Mouse (Mus musculus): ENCODE results near the gene Nxnl2.

DNA sequence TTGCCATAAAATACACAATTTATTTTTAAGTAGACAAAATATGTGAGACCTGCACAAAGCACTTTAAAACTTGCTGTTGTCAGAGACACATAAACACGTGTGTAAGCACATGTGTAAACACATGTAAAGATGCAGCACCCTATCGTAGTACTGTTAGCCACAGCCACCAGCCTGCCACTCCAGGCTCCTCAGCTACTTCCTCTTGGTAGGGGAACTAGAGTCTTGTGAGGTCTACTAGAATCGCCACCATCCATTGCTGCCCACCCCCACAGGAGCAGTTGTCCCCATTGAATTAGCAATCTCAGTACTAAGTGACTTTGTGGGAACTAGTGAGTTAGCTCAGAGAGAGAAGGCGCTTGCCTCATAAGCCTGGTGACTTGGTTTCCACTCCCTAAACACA, 34.5 kb upstream of the Nxnl2 start:
- TF ChIP-seq CTCF (IDR thresholded peaks at IDR 0.05 in 2 of 3, conservative IDR thresholded peaks at IDR 0.05 in 1 of 3; ENCODE audit: control insufficient read depth in 1 of 3, insufficient read depth in 1 of 3, low read depth in 2 of 3, low read length in 3 of 3, poor library complexity in 1 of 3, severe bottlenecking in 1 of 3) (no peak), CHD2 (IDR thresholded peaks at IDR 0.05; ENCODE audit: low read length) (no peak), GABPA (IDR thresholded peaks at IDR 0.05; ENCODE audit: low read depth, low read length) (no peak), POLR2A (IDR thresholded peaks at IDR 0.05; ENCODE audit: control insufficient read depth in 1 of 2, insufficient read depth in 1 of 2, low read depth in 1 of 2, low read length in 2 of 2, poor library complexity in 1 of 2) (no peak), MXI1 (IDR thresholded peaks at IDR 0.05; ENCODE audit: low read depth, low read length) (no peak), TCF12 (IDR thresholded peaks at IDR 0.05; ENCODE audit: low read depth, low read length) (no peak), SMC3 (IDR thresholded peaks at IDR 0.05; ENCODE audit: low read depth, low read length) (no peak), ELF1 (IDR thresholded peaks at IDR 0.05; ENCODE audit: low read depth, low read length) (no peak), POLR2AphosphoS2 (IDR thresholded peaks at IDR 0.05; ENCODE audit: low read length) (no peak), MAZ (IDR thresholded peaks at IDR 0.05; ENCODE audit: low read depth, low read length) (no peak), ZNF384 (IDR thresholded peaks at IDR 0.05; ENCODE audit: low read depth, low read length) (no peak), EP300 (IDR thresholded peaks at IDR 0.05; ENCODE audit: low read depth in 1 of 2, low read length in 2 of 2) (no peak), NRF1 (IDR thresholded peaks at IDR 0.05; ENCODE audit: insufficient read depth, low read depth, low read length, poor library complexity, severe bottlenecking) (no peak), USF1 (IDR thresholded peaks at IDR 0.05; ENCODE audit: low read depth, low read length) (no peak)

All from MEL (cell line).